In genomic region chr7:35026838-35027291, GRCm38 (mm10) we compare ENCODE assay signal across 8 mouse cellular contexts. TPM values are rescaled to one million over a fixed set of nuclear protein-coding genes. Genes with fewer than 3 reads are reported as not detected.
A peak's percentile ranks its signal among the peaks of the same experiment; 100 is the strongest.
DNase-seq lines count a peak whose midpoint lies in the region; ATAC-seq lines count a peak whose summit lies in the region.

No protein-coding gene starts in this region.

- H3K4me2 ChIP-seq in kidney, embryonic 14.5 days (replicated peaks; ENCODE audit: low read depth, low read length) = no peak overlapping the region

- no peaks in the 10 kb centered on the region for H3K9me3 ChIP-seq in kidney, embryonic 14.5 days (ENCODE audit: control insufficient read depth, low read length)
- no peaks in the 10 kb centered on the region for H3K9me3 ChIP-seq in embryonic facial prominence, embryonic 10.5 days

- 78% methylated on average over 3 of the region's 3 CpGs for WGBS in kidney, embryonic 14.5 days
- WGBS in embryonic facial prominence, embryonic 10.5 days = 69% methylated on average over 3 of the region's 3 CpGs

- no peak overlapping the region for H3K4me3 ChIP-seq in kidney, embryonic 14.5 days (ENCODE audit: low read length)
- no peak overlapping the region for H3K4me3 ChIP-seq in embryonic facial prominence, embryonic 10.5 days

- no peak overlapping the region for H3K9ac ChIP-seq in kidney, embryonic 14.5 days (ENCODE audit: low read depth, low read length)

- peaks cover 11% of the 10 kb centered on the region; the same call in 1 of the 2 replicates for H3K36me3 ChIP-seq in kidney, embryonic 14.5 days (ENCODE audit: control insufficient read depth, insufficient read depth, low read length)
- peaks cover 17% of the 10 kb centered on the region for H3K36me3 ChIP-seq in embryonic facial prominence, embryonic 10.5 days (replicated peaks)

- no peaks in the 10 kb centered on the region for H3K27me3 ChIP-seq in kidney, embryonic 14.5 days (ENCODE audit: control insufficient read depth, insufficient read depth, low read length)
- no peaks in the 10 kb centered on the region for H3K27me3 ChIP-seq in embryonic facial prominence, embryonic 10.5 days (replicated peaks; ENCODE audit: low read depth, poor library complexity, severe bottlenecking)

- peak; percentile 58 for DNase-seq in kidney, adult 9 months
- DNase-seq in R1 (ENCODE audit: low read depth, low spot score) = peak; percentile 64
- peak; percentile 62 for DNase-seq in embryonic facial prominence, embryonic 10.5 days (ENCODE audit: low spot score)
- DNase-seq in left cerebral cortex, adult 18-20 months (ENCODE audit: low spot score in 2 of 2) = peak; percentile 40 to 48
- peak; percentile 56 to 74 for DNase-seq in lung, postnatal 4 days
- DNase-seq in thymus, postnatal 10 days (ENCODE audit: low spot score in 2 of 2) = no peak
- no peak for DNase-seq in urinary bladder, adult 2 months (ENCODE audit: low spot score)

- no peak overlapping the region for H3K27ac ChIP-seq in kidney, embryonic 14.5 days (ENCODE audit: low read depth, low read length)
- no peak overlapping the region for H3K27ac ChIP-seq in embryonic facial prominence, embryonic 10.5 days (replicated peaks)

- ATAC-seq in kidney, embryonic 14.5 days (ENCODE audit: low FRiP score, low TSS enrichment) = no peak

- H3K4me1 ChIP-seq in kidney, embryonic 14.5 days (ENCODE audit: control insufficient read depth, insufficient read depth, low read length) = no peaks in the 10 kb centered on the region
- 0 out of 2 replicates have a peak, but pooled peaks cover 6% of the 10 kb centered on the region for H3K4me1 ChIP-seq in embryonic facial prominence, embryonic 10.5 days

RNA-seq across cellular contexts. Expression of gene Cebpg, which starts 29.5 kb away (rescaled TPM):
- 30.8 and 39.3 TPM in 2 replicates for polyA plus RNA-seq in kidney, embryonic 14.5 days (2014; fragmentation: Nextera tagmentation; extraction: Ambion mirVana)
- 42.9 and 46.8 TPM in 2 replicates for polyA plus RNA-seq in embryonic facial prominence, embryonic 10.5 days (2016; fragmentation: Nextera tagmentation; extraction: Ambion mirVana)
- 10 to 100 TPM; 34.4 to 36.3 TPM for total RNA-seq in left cerebral cortex, adult 18-20 months (2021)
- polyA plus RNA-seq in urinary bladder, adult 2 months (2012; rRNA removed) = 27.0 and 30.3 TPM in 2 replicates

Comparison
In these comparisons a context has a peak if more than half of its experiments do, and no peak if none do; other contexts are left out.
1. DNase-seq: peak in kidney, adult 9 months (single experiment), R1 (single experiment), embryonic facial prominence, embryonic 10.5 days (single experiment), left cerebral cortex, adult 18-20 months (2 of 2) and lung, postnatal 4 days (2 of 2); none in thymus, postnatal 10 days (0 of 2) and urinary bladder, adult 2 months (single experiment).